Mouse (Mus musculus) embryo, embryonic 10 days (tissue): ENCODE data around the gene Sowahb.

ENCODE experiments used
- DNase-seq: peaks from one replicate; pipeline ENCODE4 v3.0.0-alpha.2; 2015; ENCODE audit warnings: low spot score

Sowahb gene

DNA sequence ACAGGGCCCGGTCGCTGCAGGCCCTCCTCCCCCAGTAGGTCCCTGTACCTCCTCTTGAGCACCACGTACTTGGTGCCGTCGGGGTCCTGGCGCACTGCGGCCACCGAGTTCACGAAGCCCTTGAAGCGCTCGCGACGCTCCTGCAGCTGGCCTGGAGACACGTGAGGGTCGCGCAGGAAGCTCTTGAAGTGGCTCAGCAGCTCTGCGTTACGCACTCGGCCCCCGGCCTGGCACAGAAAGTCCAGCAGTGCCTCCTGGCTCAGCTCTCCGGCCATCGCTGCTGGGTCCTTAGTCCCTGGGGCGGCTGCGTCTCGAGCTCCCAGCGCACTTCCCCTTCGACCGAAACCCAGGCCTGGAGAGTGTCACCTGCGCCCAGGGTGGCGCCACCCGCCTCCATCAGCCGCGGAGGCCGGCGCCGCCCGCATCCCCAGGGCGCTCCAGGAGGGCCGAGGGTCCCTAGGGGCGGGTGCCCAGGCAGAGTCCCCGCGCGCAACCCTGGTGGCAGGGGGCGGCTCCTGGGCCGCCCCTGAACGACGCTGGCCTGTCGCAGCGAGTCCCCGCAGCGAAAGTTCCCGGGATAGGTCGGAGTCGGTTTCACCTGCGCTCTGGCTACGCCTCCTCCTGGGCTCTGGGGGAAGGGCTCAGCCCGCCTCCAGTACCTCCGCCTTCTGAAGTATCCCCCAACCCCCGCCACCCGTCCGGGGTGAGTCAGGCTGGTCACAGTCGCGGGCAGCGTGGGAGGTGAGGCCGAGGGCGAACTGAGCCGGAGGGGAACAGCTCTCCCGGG lies at the start of gene Sowahb:
Gene Sowahb (minus strand): TSS at position 439 of the 787 bp plus-strand sequence.
- peak; percentile 65 for DNase-seq

DNA sequence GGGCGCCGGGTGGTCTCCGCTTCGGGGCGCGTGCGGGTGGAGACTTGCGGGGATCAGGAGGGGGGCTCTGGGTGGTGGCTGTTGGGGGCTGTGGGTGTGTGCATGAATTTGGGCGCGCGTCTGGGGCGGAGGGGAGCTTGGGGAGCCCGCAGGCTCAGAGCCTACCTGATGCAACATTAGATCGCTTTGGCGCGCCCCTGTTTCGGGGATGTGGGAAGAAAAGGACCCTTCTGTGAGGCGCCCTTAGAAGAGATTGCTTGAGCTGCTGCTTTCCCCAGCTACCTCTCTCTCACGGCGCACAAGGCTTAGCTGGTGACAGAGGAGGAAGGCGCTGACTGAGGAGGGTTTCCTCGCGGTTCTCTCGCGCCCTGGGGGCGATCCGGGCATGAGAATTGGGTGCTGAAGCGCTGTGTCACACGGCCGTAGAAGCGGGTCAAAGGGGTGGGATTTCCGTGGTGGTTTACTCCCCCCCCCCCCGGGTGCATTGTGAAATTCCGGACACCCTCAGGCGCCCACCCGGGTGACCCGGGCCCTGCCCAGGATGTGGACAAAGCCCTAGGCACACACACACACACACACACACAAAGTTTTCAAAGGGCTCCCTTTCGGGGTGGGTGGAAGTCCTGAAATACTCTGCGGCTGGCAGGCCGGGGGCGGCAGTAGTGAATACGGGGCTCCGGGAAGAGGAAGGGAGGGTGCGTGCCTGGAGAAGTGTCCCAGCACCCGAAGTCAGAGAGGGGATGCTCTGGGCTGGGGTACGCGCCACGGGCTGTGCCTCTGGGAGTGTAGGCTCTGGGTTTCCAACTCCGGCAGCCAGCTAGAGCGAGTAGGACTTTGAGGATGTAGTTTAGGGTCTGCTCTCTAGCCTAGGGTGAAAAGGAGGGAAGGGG lies 49.1 kb upstream of the Sowahb start:
- peak; percentile 71 for DNase-seq

DNA sequence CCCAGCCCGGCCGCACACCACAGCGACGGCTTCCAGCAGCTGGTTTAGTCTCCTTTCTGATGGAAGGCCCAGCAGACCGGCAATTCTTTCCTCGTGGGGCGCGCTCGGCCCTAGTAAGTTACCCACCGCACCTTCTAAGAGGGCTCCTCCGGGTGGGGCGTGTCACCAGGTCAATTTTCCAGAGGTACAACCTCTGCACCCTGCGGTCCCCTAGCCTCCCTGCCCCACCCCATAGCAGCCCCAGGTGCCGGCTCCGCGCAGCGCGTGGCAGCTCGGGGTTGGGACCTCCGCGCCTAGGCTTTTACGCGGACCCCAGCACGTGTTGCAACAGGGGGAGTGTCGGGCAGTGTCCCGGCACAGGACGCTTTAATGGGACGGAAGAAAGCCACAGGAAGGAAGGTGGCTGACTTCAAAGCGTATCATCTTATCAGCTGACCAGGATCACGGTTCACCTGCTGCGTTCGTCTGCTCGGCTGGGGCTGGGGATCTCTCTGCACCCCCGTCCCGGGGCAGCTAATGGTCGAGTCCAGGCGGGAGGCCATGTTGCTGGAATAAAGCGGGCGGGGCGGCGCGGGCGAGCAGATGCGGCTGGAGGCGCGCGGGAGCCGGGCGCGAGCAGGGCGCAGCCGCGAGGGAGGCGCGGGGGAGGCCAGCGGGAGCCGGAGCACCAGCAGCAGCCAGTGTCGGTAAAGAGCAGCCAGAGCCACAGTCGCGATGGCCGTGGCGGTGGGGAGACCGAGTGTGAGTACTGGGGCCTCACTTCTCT lies 48.2 kb upstream of the Sowahb start, which contains the start of gene Sept11:
Gene Sept11 (plus strand): TSS at position 581 of the 766 bp plus-strand sequence.
- DNase-seq: peak; percentile 92

DNA sequence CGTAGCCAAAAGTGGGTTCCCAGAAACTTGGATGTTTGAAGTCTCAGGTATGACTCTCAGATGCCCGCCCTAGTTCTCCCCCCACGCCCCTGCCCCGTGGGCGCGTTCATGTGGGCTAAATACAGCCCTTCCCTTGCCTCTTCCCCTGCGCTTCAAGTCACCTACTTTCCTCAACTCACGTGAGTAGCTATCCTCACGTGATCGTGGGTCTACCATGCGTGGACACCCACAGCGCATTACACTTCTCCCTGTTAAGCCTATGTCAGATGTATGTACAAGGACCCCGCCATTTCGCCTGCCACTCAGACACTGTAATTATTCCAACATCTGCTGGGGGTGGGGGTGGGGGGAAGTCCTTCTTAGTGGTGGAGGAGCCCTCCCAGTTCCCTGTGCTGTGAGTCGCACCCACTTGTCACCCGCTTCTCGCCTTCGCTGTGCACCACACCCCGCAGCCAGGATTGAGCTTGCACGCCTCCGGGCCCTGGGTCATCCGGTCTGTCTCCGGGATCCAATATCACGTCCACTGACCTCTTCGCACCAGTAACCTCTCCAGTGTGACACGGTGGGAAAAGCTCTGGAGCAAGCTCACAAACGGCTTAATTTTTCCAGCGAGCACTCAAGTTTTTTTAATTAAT lies 47.4 kb upstream of the Sowahb start:
- DNase-seq: peak; percentile 53

DNA sequence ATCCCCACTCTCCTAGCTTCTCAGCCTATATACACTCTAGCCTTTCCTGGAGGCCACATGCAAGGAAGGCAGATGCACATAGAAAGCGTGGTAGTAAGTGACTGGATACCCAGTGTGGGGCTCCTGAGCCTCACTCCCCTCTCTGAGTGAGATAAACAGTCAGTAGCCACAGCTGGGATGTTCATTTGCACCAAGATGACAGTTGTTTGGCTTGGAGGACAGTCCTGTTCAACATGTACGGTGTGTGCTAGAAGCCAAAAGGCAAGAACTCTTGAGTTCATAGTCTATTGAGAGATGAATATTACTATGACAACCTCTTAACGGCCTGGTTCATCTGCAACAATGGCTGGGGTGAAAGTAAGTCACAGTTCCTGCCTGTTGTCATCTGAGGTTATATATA lies 46.4 kb upstream of the Sowahb start:
- no peak for DNase-seq

DNA sequence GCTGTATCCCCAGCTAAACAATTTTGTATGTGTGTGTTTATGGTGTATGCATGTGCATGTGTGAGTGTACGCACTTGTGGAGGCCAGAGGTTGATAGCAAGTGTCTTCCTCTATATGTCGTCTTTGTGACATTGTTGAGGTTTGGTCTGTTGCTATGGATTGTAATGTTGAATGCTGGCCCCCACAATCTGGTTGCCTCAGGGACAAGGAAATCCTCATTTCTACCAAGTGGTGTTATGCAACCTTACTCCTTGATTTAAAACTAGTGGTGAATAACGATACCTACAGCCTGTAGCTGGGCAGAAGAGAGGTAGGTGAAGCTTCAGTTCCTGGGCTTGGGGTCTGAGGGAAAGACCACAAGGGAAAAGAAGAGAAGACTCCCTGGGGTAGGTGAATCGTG lies 41.1 kb upstream of the Sowahb start:
- DNase-seq: no peak

DNA sequence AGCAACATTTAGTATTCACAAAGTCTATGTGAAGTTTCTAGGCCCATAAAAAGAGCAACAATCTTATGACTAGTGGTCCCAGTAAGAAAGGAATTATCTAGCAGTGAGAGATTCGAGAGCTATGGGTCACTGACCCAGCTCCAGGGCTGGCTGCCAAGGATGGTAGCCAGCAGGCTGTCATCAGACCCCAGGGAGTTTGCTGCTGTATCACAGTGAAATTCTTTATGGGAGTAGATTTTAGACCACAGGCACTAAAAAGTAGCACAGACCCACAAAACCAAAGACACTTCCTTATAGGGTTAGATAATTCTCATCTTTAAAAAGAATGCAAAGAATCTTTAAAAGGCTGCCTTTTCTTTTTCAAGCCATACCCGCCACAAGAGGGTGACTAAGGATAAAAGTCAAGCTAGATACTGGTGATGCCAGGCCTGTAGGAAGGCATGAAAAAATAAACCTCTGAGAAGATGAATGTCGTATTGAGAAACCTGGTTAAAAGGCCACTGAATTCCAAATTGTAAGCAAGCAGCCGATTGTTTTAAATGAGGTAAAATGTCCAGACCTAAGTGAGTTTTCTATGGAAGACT lies 40.3 kb upstream of the Sowahb start:
- DNase-seq: no peak

DNA sequence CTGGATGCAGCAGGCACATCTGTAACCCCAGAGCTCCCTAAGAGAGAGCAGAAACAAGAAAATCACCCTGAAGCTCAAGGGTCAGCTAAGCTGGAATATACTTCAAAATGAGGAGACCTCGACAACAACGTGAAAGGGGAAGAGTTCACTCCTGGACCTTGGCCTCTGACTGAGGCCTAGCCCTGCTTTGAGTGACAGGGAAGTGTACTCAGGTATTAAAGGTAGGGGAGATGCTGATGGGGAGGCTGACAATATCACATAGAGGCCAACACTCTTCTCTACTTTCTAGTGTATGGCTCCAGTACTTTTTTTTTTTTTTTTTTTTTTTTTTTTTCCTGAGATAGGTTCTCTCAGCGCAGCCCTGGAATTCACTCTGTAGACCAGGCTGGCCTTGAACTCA lies 34.8 kb upstream of the Sowahb start:
- no peak for DNase-seq

DNA sequence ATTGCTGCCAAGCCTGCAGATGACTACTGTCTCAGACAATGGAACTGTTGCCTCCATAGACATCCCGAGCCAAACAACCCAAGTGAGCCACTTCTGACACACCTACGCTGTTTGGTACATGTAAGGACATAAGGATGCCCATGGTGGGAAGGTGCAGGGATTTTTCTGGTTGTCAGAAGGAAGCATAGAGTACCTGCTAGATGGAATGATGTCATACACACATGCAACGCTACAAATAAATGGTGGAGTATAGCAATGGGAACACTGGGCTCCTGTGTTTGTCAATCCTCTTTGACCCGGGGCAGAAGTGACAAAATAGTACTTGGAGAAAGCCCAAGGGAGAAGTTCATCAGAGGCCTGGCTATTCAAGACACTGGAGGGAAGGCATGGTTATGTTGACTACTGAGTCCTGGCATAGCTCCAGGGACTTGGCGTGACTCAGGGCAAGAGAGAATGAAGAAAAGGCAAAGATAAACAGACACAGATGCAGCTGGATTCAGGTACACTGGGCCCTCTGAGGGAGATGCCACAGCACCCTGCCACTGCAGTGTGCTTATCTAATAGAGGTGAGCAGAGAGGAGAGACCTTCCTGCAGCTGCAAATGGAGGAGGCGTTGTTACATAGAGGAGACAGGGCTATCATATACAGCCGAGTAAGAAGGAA lies 33.0 kb upstream of the Sowahb start:
- no peak for DNase-seq

DNA sequence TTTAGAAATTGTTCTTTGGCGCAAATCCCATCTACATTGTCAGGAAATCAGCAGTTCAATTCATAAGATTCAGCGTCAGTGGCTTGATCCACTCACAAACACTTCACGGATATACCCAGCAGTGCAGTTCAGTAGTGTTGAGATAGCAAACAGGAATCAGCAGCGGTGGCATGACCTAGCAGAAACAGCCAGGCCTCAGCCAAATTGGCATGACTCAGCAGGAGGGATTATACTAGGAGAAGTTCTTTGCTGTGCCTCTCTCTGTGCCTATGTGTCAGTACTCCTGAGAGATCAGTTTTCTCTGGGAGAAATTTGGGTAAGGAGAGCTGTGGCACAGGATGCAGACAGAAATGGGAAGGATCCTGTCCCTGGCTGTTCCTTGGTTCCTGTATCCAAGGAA lies 16.0 kb upstream of the Sowahb start:
- no peak for DNase-seq

DNA sequence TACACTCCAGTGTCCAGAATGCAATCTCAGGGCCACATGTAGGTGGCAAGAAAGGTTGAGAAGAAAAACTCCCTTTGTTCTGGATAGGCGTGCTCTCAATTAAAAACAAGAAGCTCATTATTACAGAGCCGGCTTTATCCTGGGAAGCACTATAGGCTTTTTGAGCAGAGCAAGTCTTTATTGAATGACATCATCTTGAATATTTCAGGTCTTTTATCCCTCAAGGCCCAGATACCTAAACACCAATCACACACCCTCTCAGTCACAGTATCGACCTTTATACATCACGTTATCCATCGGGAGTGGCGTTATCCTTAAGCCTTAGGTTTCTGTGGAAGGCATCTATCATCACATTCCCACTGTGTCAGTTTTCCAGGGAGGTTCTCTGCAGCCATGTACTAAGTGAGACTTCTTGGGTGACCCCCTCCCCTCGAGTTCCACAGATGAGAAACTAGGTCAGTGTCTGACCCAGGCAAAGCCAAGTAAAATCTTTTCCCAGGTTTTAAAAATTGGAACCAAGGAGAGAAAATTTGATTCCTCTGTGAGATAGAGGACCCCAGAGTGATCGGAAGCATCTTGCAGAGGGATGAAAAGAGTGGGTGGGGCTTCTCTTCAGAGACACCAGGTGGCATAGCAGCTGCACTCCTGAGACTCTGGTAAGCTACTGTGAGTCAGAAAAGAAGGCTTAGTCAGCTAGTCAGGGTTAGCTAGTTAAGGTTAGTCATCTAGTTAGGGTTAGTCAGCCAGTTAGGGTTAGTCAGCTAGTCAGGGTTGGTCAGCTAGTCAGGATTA lies 9.0 kb upstream of the Sowahb start:
- no peak for DNase-seq

DNA sequence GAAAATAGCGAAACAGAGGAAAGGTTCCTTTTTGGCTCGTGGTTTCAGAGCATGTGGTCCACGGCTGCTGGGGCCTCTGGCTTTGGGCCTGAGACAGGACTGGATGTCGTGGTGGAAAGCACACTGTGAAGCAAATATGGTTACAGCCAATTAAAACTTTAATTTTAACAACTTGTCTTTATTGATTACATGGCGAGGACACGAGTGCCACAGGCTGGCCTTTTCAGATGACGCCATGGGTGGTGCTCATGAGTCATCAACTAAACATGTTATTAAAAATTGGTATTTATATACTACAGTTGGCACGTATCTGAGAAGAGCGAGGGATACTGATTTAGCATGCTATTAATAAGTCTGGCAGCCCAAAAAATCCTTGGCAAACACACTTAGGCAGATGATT lies 7.1 kb upstream of the Sowahb start:
- DNase-seq: no peak

DNA sequence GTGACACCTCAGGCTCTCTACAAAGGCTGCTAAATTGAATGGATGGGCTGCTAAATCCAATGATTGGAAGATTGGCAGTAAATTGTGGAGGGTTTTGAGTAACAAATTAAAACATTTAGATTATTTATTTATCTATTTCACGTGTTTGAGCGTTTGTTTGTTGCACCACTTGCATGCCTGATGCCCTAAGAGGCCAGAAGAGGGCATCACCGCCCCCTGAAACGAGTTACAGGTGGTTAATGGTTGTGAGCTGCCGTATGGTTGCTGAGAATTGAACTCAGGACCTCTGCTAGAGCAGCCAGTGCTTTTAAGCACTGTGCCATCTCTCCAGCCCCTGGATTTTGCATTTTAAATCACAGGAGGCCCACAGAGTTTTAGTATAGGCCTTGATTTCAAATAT lies 6.2 kb upstream of the Sowahb start:
- no peak for DNase-seq

DNA sequence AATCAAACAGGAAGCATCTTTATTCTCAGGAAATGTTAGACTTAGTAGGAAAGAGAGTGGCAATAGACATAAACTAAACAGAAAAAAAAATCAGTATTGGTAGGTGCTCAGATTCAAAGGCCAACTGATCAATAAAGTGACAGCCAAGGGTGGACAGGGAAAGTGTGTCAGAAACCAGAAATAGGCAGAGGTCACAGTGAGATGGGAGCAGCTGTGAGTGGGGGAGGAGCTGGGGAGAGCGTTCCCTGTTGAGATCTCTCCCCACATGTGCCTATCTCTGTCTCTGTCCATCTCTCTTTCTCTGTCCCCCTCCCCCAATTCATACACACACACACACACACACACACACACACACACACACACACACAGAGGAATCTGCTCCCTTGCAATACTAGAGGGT lies 5.1 kb upstream of the Sowahb start:
- DNase-seq: no peak

DNA sequence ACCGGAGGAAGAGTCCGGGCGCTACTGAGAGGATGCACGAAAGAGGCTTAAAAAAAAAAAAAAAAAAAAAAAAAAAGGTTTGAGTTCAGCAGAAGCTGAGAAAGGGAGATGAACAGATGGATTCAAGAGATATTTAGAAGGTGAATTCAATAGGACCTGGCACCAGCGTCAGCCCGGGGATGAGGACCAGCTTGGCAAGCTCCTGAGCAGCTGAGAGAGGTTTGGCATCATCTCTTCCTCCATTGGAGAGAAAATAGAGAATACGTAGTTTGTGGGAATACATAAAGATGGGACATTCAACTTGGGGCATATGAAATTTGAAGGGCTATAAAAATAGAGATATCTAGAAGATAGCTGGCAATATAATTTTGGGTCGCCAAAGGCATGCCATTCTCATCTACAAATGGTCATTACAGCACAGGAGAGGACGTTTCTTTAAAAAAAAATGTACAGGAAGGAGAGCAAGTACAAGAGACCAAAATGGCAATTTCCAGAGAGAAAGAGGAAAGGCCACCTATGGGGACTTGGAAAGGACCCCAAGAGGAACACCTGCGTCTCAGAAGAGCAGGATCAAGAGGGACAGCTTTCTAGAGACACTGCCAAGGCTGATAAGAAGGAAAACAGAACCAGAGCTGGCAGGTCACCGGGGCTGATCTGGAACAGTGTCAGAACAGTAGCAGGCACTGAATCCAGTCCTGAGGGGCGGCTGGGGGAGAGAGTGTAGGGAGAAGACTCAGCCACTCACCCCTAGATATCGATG lies 3.8 kb upstream of the Sowahb start:
- DNase-seq: no peak

DNA sequence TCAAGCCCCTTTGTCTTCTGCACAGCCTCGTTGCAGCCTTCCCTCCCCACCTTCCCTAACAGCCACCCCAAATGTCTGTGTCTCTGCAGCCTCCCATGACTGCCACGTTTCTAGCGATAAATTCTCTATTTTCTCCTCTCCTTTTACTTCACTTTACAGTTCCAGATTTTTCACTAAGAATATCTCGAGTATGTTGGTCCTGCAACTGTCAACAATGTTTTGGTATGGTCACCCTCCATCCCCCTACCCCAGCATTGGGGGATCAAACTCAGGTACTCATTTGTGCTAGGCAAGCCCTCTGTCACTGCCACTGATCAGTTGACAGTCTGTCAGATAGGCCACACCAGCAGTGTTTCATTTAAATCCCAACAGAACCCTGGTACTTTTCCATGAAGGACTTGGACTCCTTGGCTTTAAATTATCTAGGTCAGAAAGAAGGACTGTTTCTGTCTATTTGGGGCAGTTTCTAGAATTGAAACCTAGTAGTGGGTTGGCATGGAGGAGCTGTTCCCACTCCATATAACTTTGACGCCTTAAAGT lies 1.6 kb upstream of the Sowahb start:
- no peak for DNase-seq

DNA sequence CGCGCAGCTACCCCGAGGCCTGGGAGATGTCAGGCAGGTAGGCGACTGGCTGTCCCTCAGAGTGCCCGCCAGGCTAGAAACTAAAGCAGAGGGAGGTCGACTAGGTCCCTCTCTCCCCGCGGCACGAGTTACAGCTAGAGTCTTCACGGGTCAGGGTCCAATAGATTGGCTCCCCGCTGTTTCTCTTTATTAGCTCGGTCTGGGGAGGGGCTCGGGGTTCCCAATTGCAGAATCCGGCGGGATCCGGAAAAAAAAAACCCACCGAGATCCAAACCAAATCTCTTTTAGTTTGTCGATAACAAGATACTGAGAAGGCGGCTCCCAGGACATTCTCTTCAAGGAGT lies 521 bp upstream of the Sowahb start:
- peak; percentile 45 for DNase-seq

DNA sequence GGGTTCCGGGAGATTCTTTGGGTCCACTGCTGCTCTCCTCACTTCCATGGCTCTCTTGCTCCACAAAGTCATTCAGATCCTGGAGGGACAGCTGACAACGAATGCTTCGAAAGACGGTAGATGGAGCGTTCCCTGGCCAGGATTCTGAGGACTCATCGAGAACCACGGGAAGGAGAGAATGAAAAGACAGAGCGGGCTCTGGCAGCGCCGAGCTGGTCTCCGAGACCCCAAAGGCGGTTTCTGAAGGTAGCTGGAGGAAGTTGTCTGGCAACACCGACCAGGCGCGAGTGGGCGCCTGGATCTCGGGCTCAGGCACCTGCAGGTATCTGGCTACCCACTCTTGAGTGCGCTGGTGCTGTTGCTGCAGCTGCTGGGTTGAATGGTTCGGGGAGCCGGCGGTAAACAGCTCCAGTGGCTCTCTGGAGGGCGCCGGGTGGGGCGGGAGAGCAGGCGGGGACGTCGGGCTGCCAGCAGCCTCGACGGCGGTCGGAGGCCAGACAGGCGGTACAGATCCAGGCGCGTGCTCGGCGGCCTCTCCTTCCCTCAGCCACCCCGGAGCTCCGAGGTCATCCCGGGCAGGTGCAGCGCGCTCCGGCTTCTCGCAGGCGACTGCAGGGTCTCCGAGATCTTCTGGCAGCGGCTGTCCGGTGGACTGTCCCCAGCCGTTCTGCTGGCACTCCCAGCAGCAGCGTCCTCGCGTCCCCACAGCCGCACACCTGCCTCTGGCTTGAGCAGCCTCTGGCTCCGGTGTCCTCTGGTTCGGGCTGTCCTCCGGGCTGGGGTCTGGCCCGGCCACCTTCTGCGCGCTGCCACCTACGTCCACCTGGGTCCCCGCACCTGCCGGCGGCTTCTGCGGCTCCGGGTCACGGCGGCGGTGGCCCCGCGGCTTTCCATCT lies 886 bp downstream of the Sowahb start:
- no peak for DNase-seq
